Mouse (Mus musculus) layer of hippocampus, postnatal 36 days (tissue): ENCODE data around the gene Msmb. TPM values are rescaled to one million over a fixed set of nuclear protein-coding genes. Genes with fewer than 3 reads are reported as not detected.
"Not testable (repeated sequence)": the region's sequence is repeated elsewhere in the genome, so short reads cannot be mapped to it uniquely, and the experiment has no call there.

Source experiments
- DNase-seq, 2 experiments: peaks; one replicate each; pipeline ENCODE4 v3.0.0; 2022
- total RNA-seq, 2 experiments: library from RNA; stranded (reverse); gene quantifications; 2 replicates each; pipeline ENCODE4 v1.2.3; 2021

Msmb gene
- total RNA-seq = not detected

GRCm38 (mm10) chr14:32141723-32142122, at the start of gene Msmb:
TSS of gene Msmb (plus strand) at chr14:32142023.
- DNase-seq = no peak

GRCm38 (mm10) chr14:32093018-32093417, 48.8 kb upstream of the Msmb start:
- DNase-seq = no peak

DNA sequence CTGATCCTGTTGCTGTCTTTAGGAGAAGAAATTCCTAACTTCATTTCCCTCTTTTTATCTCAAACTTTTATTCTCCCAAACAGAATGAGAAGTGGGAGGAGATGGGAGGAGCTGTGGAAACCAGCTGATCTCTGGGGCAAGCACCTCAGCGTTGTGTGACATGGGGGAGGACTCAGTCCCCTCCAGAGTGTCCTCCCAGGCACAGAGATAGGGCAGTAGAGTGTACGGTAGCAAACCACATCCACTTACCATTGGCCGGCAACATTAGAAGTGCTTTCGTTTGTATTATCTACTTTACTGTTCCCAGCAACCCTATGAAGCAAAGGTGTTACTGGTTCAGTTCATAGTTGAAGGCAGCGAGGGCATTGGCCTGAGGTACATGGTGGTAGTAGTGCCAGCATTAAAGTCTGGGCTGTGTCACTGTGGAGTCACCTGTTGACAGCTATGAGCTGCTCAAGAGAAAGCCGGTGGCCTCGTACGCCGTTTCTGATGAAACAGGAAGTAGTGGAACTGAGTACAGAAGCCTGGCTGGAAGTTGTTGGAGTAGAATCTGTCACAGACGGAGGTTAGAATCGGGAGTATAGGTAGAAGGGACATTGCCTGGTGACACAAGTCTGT, 48.2 kb upstream of the Msmb start:
- DNase-seq = no peak

DNA sequence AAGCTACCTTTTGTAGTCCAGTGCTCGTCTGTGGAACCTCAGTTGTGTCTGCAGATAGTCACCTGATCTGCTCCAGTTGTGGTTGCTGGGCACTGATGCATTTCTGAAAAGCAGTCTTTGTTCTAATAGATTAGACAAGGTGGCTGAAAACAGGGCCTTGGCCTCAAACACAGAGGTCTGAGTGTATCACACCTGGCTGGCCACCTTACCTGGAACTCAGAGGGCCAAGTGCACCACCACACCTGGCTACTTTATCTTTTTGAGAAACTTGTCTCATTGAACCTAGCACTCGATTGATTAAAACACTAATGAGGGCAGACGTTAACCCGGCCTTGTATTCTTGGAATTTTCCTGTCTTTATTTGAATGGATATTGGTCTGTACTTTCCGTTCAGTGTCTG, 46.2 kb upstream of the Msmb start:
- no peak for DNase-seq

DNA sequence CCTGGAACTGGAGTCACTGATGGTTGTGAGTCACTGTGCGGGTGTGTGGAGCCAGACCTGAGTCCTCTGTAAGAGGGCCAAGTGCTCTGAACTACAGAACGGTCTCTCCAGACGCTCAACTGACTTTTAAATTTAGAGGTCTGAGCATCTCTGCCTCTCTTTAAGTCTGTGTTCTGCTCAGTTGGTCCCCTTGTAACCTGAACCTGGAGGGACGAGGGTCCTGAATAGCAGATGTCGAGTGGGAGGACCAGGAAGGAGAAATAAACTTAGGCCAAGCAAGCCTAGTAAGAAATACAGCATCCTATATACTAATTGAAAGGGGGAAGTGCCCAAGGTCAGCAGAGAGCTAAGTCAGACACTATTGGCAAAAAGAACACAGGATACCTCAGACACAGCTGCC, 45.1 kb upstream of the Msmb start:
- no peak for DNase-seq

GRCm38 (mm10) chr14:32097691-32098090, 44.1 kb upstream of the Msmb start:
- DNase-seq = no peak

GRCm38 (mm10) chr14:32098951-32099350, 42.9 kb upstream of the Msmb start:
- no peak for DNase-seq

DNA sequence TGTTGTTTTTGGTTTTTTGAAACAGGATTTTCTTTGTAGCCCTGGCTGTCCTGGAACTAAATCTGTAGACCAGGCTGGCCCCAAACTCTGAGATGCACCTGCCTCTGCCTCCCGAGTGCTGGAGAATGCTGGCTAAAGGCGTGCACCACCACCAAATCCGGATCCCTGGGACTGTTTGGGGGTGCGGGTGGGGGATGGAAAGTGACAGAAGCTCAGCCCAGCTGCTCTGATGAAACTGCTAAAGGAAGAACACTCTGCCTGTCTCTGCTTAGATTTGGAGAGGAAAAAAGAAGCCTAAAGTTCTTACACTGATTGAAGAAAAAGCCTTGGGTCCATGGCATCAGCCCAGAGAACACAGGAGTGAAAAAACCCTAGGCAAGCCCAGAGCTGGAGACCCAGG, 38.3 kb upstream of the Msmb start:
- peak; percentile 53 to 55 for DNase-seq

- DNase-seq = no peak
Observed at GRCm38 (mm10) chr14:32105663-32106062, 36.2 kb upstream of the Msmb start.

- no peak for DNase-seq
Observed at GRCm38 (mm10) chr14:32106911-32107310, 34.9 kb upstream of the Msmb start.

DNA sequence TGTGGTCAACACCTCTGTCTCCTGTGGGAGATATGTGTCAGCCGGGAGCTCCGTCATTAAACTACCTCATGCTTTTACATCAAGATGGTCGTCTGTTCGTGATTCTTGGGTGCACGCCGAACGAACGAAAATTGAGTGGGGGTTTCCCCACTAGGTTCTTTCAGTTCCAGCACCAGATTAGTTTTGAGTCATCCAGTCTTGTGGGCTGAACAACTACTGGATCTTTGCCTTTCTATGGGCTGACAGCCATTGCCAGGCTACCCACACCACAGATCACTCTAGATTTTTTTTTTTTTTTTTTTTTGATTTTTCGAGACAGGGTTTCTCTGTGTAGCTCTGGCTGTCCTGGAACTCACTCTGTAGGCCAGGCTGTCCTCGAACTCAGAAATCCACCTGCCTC, 29.7 kb upstream of the Msmb start:
- not testable (repeated sequence) for DNase-seq

- no peak for DNase-seq
Observed at GRCm38 (mm10) chr14:32120940-32121919, 20.6 kb upstream of the Msmb start.

DNA sequence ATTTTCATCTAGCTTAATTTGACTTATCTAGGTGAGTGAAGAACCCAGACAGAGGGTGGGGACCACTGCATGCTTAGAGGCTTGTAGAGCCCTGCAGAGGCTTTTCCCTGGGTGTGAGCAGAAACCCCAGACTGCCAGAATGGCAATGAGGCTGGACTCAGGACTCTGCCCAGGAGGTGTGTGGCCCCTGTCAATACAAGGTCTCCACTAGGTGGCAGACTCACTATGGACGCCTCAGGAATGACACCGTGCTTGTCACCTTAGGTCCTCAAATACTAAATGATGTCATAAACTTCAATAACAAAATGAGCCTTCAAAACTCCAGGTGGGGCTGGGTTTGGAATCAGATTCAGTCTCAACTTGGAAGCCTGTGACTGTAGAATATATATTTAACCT, 19.9 kb upstream of the Msmb start:
- no peak for DNase-seq

DNA sequence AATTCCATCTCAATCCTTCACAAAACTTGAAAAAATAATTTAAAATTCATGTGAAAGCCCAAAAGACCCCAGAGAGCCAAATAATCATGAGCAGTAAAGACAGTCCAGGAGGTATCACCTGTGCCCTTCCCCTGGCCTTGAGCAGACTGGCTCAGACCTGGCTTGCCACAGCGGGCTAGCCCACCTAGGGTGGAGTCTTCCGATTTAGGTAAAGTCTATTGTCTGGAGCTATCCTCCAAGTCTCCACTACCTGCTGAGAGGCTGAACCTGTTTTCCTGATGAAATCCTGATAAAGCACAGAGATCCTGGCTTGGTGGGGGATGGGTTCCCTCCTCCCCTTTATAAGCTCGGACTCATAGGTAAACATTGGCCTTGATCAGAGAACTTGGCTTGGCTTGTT, 17.6 kb upstream of the Msmb start:
- DNase-seq = no peak

DNA sequence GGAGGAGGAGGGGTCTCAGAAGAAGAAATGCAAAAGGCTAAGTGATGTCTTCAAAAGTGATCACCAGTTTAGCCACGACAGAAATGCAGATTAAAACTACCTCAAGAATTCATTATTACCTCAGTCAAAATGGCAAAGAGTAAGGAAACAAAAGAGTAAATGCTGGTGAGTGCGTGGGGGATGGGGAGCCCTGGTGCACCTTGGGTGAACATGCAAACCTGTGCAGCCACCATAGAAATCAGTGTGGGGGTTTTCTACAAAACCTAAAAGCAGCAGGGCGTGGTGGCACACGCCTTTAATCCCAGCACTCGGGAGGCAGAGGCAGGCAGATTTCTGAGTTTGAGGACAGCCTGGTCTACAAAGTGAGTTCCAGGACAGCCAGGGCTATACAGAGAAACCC, 16.6 kb upstream of the Msmb start:
- DNase-seq = not testable (repeated sequence)

- no peak for DNase-seq
Observed at GRCm38 (mm10) chr14:32128409-32128808, 13.4 kb upstream of the Msmb start.

DNA sequence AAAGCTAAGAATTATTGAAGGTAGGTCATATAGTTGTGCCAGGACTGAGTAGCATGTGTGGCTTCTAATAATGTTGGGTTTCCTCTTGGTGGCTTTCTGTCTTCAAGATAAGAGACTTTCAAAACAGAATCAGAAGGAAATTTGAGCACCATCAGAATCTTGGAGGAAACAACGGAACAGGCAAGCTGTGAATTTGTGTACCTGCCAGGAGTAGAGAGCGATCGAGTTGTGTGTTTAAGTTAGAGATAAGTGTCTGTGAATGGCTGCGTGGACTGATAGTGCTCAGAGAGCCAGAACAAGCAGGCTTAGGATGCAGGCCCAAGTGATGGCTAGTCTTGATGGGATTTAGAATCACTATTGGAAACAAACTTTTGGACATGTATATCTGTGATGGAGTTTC, 10.0 kb upstream of the Msmb start:
- no peak for DNase-seq

DNA sequence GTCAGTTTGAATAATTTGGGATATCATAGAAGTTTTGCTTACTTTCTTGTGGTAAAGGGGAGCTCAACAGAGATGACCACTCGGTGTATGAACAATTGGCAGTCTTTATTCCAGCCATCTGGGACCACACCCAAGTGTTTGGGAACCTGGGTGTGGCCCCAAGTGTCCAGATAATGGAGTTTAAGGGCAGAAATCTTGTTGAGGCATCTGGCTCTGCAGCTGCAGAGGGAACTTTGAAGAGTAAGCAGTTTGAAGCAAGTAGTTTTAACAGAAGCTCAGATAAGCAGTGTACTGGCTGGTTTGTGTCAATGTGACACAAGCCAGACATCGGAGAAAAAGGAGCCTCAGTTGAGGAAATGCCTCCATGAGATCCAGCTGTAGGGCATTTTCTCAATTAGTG, 7.5 kb upstream of the Msmb start:
- DNase-seq = no peak

GRCm38 (mm10) chr14:32136467-32136866, 5.4 kb upstream of the Msmb start:
- not testable (repeated sequence) for DNase-seq

GRCm38 (mm10) chr14:32140359-32140965, 1.4 kb upstream of the Msmb start:
- DNase-seq = no peak

- DNase-seq = no peak
Observed at GRCm38 (mm10) chr14:32144734-32145133, 2.9 kb downstream of the Msmb start.

- DNase-seq = no peak
Observed at GRCm38 (mm10) chr14:32145401-32145800, 3.6 kb downstream of the Msmb start.

GRCm38 (mm10) chr14:32145809-32146511, 4.1 kb downstream of the Msmb start:
- DNase-seq = no peak
